Mouse (Mus musculus): ENCODE results near the gene Ankrd55. TPM values are rescaled to one million over a fixed set of nuclear protein-coding genes. Genes with fewer than 3 reads are reported as not detected.
A peak's percentile ranks its signal among the peaks of the same experiment; 100 is the strongest.

The Ankrd55 gene
- polyA plus RNA-seq (2015; fragmentation: Nextera tagmentation; extraction: Ambion mirVana), result 0.07 and 0.14 TPM in 2 replicates

- peak within 1 kb of the TSS; percentile 56; the same call in 1 of the 2 replicates for H3K27ac ChIP-seq (replicated peaks)
- H3K36me3 ChIP-seq, result no peaks in the 10 kb centered on the region
- peak within 1 kb of the TSS; percentile 43 for H3K4me3 ChIP-seq
- 0 out of 2 replicates have a peak, but pooled peaks cover 4% of the 10 kb centered on the region for H3K9me3 ChIP-seq
- ATAC-seq (ENCODE audit: extremely low read depth, insufficient number of reproducible peaks, low FRiP score, low TSS enrichment), result no peak
- peaks cover 38% of the 10 kb centered on the region for H3K4me1 ChIP-seq
- no peaks in the 10 kb centered on the region for H3K27me3 ChIP-seq (replicated peaks)
- H3K9ac ChIP-seq, result peak within 1 kb of the TSS; percentile 69
- 15% methylated on average over 22 of the region's 22 CpGs for WGBS
- peak within 1 kb of the TSS; percentile 74 for H3K4me2 ChIP-seq
Measured at GRCm38 (mm10) chr13:112288225-112289178, at the start of gene Ankrd55. TSS of gene Ankrd55 (plus strand) at chr13:112288451.

- H3K4me1 ChIP-seq, result 0 out of 2 replicates have a peak, but pooled peaks cover 2% of the 10 kb centered on the region
- H3K27ac ChIP-seq (replicated peaks), result no peak overlapping the region
- no peak for ATAC-seq (ENCODE audit: extremely low read depth, insufficient number of reproducible peaks, low FRiP score, low TSS enrichment)
- H3K36me3 ChIP-seq, result no peaks in the 10 kb centered on the region
- no peaks in the 10 kb centered on the region for H3K27me3 ChIP-seq (replicated peaks)
- no peak overlapping the region for H3K4me3 ChIP-seq
- 82% methylated on average over 2 of the region's 2 CpGs for WGBS
- H3K9me3 ChIP-seq, result 0 out of 2 replicates have a peak, but pooled peaks cover 8% of the 10 kb centered on the region
- H3K9ac ChIP-seq, result no peak overlapping the region
- no peak overlapping the region for H3K4me2 ChIP-seq
Measured at GRCm38 (mm10) chr13:112239239-112239638, 49.0 kb upstream of the Ankrd55 start.

- no peak overlapping the region for H3K4me2 ChIP-seq
- no peaks in the 10 kb centered on the region for H3K36me3 ChIP-seq
- no peak overlapping the region for H3K9ac ChIP-seq
- H3K4me1 ChIP-seq, result 0 out of 2 replicates have a peak, but pooled peaks cover 2% of the 10 kb centered on the region
- no peak for ATAC-seq (ENCODE audit: extremely low read depth, insufficient number of reproducible peaks, low FRiP score, low TSS enrichment)
- no peaks in the 10 kb centered on the region for H3K27me3 ChIP-seq (replicated peaks)
- no peak overlapping the region for H3K27ac ChIP-seq (replicated peaks)
- H3K9me3 ChIP-seq, result peaks cover 2% of the 10 kb centered on the region
- no peak overlapping the region for H3K4me3 ChIP-seq
- WGBS, result 56% methylated on average over 8 of the region's 8 CpGs
Measured at GRCm38 (mm10) chr13:112241431-112241830, 46.8 kb upstream of the Ankrd55 start.

- no peak for ATAC-seq (ENCODE audit: extremely low read depth, insufficient number of reproducible peaks, low FRiP score, low TSS enrichment)
- no peaks in the 10 kb centered on the region for H3K36me3 ChIP-seq
- WGBS, result 58% methylated on average over 5 of the region's 5 CpGs
Measured at GRCm38 (mm10) chr13:112245131-112245530, 43.1 kb upstream of the Ankrd55 start.

DNA sequence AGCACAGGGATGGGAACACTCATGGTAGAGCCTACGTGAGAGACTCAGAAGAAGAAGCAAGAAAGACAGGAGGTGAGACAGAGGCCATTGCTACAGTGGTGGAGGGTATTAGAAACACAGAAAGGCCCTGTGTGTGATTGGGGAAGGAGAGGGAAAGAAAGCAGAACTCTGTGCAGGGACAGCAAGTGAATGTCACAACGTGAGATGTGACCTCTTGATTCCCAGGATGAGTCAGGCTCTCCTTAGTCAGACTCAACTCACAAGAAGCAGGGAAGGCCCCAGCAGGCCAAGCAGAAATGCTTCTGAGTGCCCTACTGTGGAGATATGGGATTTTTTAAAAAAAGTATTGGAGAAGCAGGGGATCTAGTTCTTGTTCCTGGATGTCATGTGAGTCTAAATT is 36.8 kb upstream of the Ankrd55 start:
- no peak for ATAC-seq (ENCODE audit: extremely low read depth, insufficient number of reproducible peaks, low FRiP score, low TSS enrichment)
- Histone ChIP-seq H3K4me1 (peaks cover 32% of the 10 kb centered on the region), H3K4me3 (no peak overlapping the region), H3K4me2 (no peak overlapping the region), H3K9ac (no peak overlapping the region), H3K27ac (replicated peaks) (peak overlapping the region; percentile 3; the same call in 1 of the 2 replicates), H3K36me3 (no peaks in the 10 kb centered on the region), H3K27me3 (replicated peaks) (no peaks in the 10 kb centered on the region), H3K9me3 (peaks cover 21% of the 10 kb centered on the region)
- WGBS, result 40% methylated on average over 2 of the region's 2 CpGs

More at GRCm38 (mm10) chr13:112245131-112245530, 43.1 kb upstream of the Ankrd55 start:
- Histone ChIP-seq H3K9ac (no peak overlapping the region), H3K4me1 (0 out of 2 replicates have a peak, but pooled peaks cover 2% of the 10 kb centered on the region), H3K27ac (replicated peaks) (no peak overlapping the region), H3K4me3 (no peak overlapping the region), H3K9me3 (peaks cover 22% of the 10 kb centered on the region), H3K4me2 (no peak overlapping the region), H3K27me3 (replicated peaks) (no peaks in the 10 kb centered on the region)

DNA sequence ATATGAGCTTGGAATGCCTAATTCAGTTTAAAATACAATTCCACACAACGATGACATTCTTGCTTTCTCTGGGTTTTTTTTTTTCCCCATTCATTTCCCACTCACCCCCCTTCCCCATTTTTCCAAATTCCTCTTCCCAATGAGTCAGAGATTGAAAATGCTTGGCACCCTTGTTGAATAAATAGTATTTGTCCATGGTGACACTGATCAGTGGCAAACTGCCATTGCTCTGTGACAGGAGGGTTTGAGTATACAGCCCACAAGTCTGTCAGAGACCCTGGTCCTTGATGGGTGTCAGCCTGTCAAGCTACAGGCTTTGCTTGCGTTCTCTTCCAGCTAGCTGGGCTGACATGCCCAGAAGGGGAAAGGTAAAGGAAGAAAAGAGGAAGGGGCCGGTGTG is 36.2 kb upstream of the Ankrd55 start:
- no peak for ATAC-seq (ENCODE audit: extremely low read depth, insufficient number of reproducible peaks, low FRiP score, low TSS enrichment)
- H3K9me3 ChIP-seq, result peaks cover 15% of the 10 kb centered on the region

DNA sequence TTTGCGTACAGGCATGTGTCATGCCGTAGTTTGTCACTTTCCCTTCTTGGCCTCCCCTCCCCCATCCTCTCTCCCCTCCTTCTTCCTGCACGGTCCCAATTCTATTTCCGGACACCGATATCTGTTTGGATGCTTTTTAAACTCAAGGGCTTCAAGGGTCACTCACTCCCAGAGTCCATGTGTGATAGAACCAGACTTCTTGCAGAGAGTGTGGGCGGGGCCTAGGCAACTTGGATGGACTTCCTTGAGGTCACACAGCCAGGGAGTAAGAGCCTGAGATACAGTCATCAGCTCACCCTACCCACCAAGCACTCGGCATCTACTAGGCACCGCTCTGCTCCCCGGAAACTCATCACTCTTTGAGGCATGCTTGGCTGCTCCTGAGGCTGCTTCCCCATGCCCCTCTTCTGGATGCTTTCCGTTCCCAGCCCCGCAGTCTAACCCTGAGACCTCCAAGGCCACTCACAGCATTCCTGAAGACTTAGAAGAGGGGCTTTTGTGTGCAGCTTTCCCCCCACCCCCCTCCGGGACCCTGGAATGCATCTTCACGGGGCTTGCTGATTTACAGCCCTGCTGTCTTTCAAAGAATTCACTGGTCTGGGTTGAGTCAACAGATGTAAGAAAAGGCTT is 35.1 kb upstream of the Ankrd55 start:
- H3K4me1 ChIP-seq, result peaks cover 32% of the 10 kb centered on the region
- H3K9me3 ChIP-seq, result peaks cover 12% of the 10 kb centered on the region
- peak overlapping the region; percentile 51; the same call in 1 of the 2 replicates for H3K9ac ChIP-seq
- 21% methylated on average over 13 of the region's 13 CpGs for WGBS
- H3K27ac ChIP-seq (replicated peaks), result peak overlapping the region; percentile 69
- H3K36me3 ChIP-seq, result no peaks in the 10 kb centered on the region
- H3K4me2 ChIP-seq, result peak overlapping the region; percentile 49
- H3K27me3 ChIP-seq (replicated peaks), result no peaks in the 10 kb centered on the region
- H3K4me3 ChIP-seq, result no peak overlapping the region
- no peak for ATAC-seq (ENCODE audit: extremely low read depth, insufficient number of reproducible peaks, low FRiP score, low TSS enrichment)

More for the DNA sequence above, 36.2 kb upstream of the Ankrd55 start:
- no peaks in the 10 kb centered on the region for H3K27me3 ChIP-seq (replicated peaks)
- no peak overlapping the region for H3K27ac ChIP-seq (replicated peaks)
- H3K36me3 ChIP-seq, result no peaks in the 10 kb centered on the region
- no peak overlapping the region for H3K9ac ChIP-seq
- WGBS, result 63% methylated on average over 3 of the region's 3 CpGs
- peaks cover 32% of the 10 kb centered on the region for H3K4me1 ChIP-seq
- H3K4me2 ChIP-seq, result no peak overlapping the region
- no peak overlapping the region for H3K4me3 ChIP-seq

DNA sequence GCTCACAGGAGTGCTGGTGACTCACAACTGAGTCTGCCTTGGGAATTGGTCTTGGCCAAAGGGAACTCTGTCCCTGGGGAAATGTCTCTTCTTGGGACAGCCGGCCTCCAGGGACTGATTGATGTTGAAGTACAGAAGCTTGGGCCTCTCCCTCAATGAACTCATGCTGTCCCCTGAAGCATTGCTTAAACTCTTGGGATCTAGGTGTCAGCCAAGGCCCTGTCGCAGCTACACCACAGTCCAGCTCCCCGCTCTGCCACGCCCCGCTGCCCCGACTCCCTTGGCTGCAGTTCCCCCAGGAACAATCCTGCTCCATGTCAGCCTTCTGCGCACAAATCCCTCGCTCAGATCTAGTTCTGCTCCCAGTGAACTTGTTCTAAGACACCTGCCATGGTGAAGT is 34.1 kb upstream of the Ankrd55 start:
- H3K27ac ChIP-seq (replicated peaks), result no peak overlapping the region
- no peak overlapping the region for H3K9ac ChIP-seq
- H3K27me3 ChIP-seq (replicated peaks), result no peaks in the 10 kb centered on the region
- H3K4me1 ChIP-seq, result peaks cover 35% of the 10 kb centered on the region
- no peak overlapping the region for H3K4me3 ChIP-seq
- no peaks in the 10 kb centered on the region for H3K36me3 ChIP-seq
- ATAC-seq (ENCODE audit: extremely low read depth, insufficient number of reproducible peaks, low FRiP score, low TSS enrichment), result no peak
- H3K4me2 ChIP-seq, result no peak overlapping the region
- WGBS, result 75% methylated on average over 8 of the region's 8 CpGs
- H3K9me3 ChIP-seq, result peaks cover 6% of the 10 kb centered on the region

DNA sequence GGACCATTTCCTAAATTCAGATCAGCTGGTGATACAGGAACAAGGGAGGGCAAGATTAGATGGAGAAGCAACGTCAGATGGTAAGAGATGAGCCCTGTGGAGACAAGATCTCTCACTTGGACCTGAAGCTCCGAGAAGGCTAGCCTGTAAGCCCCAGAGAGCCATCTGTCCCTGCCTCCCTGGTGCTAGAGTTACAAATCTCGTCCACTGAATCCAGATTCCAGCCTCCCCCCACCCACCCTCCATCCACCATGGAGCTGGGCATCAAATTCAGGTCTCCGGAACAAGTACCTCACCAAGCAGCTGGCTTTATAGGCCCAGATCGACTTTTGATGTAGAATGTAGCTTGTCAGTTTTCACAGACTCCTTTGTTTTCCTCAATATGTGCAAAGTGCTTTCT is 32.4 kb upstream of the Ankrd55 start:
- Histone ChIP-seq H3K36me3 (no peaks in the 10 kb centered on the region), H3K9me3 (no peaks in the 10 kb centered on the region), H3K9ac (no peak overlapping the region), H3K4me2 (no peak overlapping the region), H3K27me3 (replicated peaks) (no peaks in the 10 kb centered on the region), H3K4me3 (no peak overlapping the region), H3K27ac (replicated peaks) (no peak overlapping the region), H3K4me1 (peaks cover 36% of the 10 kb centered on the region)
- ATAC-seq (ENCODE audit: extremely low read depth, insufficient number of reproducible peaks, low FRiP score, low TSS enrichment), result no peak
- WGBS, result 69% methylated on average over 5 of the region's 5 CpGs

GRCm38 (mm10) chr13:112258478-112258877 is 29.8 kb upstream of the Ankrd55 start:
- no peak overlapping the region for H3K4me3 ChIP-seq
- H3K9ac ChIP-seq, result no peak overlapping the region
- no peaks in the 10 kb centered on the region for H3K36me3 ChIP-seq
- H3K27ac ChIP-seq (replicated peaks), result no peak overlapping the region
- H3K9me3 ChIP-seq, result no peaks in the 10 kb centered on the region
- WGBS, result 80% methylated on average over 10 of the region's 10 CpGs
- peaks cover 14% of the 10 kb centered on the region for H3K4me1 ChIP-seq
- ATAC-seq (ENCODE audit: extremely low read depth, insufficient number of reproducible peaks, low FRiP score, low TSS enrichment), result no peak
- no peak overlapping the region for H3K4me2 ChIP-seq
- H3K27me3 ChIP-seq (replicated peaks), result no peaks in the 10 kb centered on the region

GRCm38 (mm10) chr13:112259398-112259797 is 28.9 kb upstream of the Ankrd55 start:
- H3K4me1 ChIP-seq, result peaks cover 6% of the 10 kb centered on the region; the same call in 1 of the 2 replicates
- ATAC-seq (ENCODE audit: extremely low read depth, insufficient number of reproducible peaks, low FRiP score, low TSS enrichment), result no peak
- H3K9me3 ChIP-seq, result no peaks in the 10 kb centered on the region
- H3K4me3 ChIP-seq, result no peak overlapping the region
- no peak overlapping the region for H3K4me2 ChIP-seq
- H3K36me3 ChIP-seq, result no peaks in the 10 kb centered on the region
- whole genome bisulfite sequencing, result 31% methylated on average over 2 of the region's 2 CpGs
- no peak overlapping the region for H3K9ac ChIP-seq
- H3K27ac ChIP-seq (replicated peaks), result no peak overlapping the region
- H3K27me3 ChIP-seq (replicated peaks), result no peaks in the 10 kb centered on the region

Measured in heart, embryonic 13.5 days (tissue).